Mouse (Mus musculus) layer of hippocampus, adult 2 months (tissue): ENCODE data around the gene Vezt. TPM values are rescaled to one million over a fixed set of nuclear protein-coding genes. Genes with fewer than 3 reads are reported as not detected.

Experiments used
- DNase-seq, 2 experiments: peaks; one replicate each; pipeline ENCODE4 v3.0.0; 2022; ENCODE audit warnings: low spot score in 2 of 2
- H3K27ac ChIP-seq: fragments of 200-600 bp; 2 replicates; pipeline ENCODE4 v1.8.1; 2022
- H3K4me3 ChIP-seq: fragments of 200-600 bp; 2 replicates; pipeline ENCODE4 v1.8.1; 2022; ENCODE audit warnings: mild to moderate bottlenecking
- CTCF ChIP-seq: fragments of 200-600 bp; conservative IDR thresholded peaks from 2 replicates; pipeline ENCODE4 v1.8.1; 2022; ENCODE audit warnings: antibody characterized with exemption, mild to moderate bottlenecking, moderate library complexity
- total RNA-seq, 2 experiments: library from RNA; stranded (reverse); gene quantifications; 2 replicates each; pipeline ENCODE4 v1.2.3; 2021

Vezt gene
- total RNA-seq, 2 experiments from 2014 or later, result 58.6 to 69.4 TPM

GRCm38 (mm10) chr10:93969306-93969705 is 66.3 kb downstream of the Vezt start:
- no peak overlapping the region for H3K4me3 ChIP-seq
- no peak overlapping the region for H3K27ac ChIP-seq
- TF ChIP-seq CTCF, result no peak
- no peak for DNase-seq

- H3K4me3 ChIP-seq, result no peak overlapping the region
- DNase-seq, result no peak
- no peak overlapping the region for H3K27ac ChIP-seq
- TF ChIP-seq CTCF, result peak; percentile 36; the same call in 1 of the 2 replicates
Measured at GRCm38 (mm10) chr10:93967486-93967885, 68.1 kb downstream of the Vezt start.

DNA sequence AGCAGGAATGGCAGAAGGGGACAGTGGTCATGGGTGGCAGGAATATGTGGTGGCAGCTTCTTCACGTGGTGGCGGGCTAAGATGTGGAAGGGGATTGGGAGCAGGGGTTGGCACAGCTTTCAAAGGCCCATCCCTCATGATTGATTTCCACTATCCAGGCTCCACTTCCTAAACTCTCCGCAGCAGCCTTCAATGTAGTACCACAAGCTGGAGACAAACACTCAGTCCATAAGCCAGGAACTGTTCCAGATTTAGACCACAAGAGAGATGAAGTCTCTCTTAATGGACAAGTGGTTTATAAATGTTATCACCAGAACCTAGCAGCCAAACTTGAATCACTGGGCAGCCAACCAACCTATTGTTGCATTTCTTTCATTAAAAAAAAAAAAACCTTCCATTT is 81.6 kb downstream of the Vezt start:
- no peak overlapping the region for H3K4me3 ChIP-seq
- no peak for DNase-seq
- TF ChIP-seq CTCF, result no peak
- H3K27ac ChIP-seq, result no peak overlapping the region

- TF ChIP-seq CTCF, result no peak
Measured at GRCm38 (mm10) chr10:93953504-93953903, 82.1 kb downstream of the Vezt start.

DNA sequence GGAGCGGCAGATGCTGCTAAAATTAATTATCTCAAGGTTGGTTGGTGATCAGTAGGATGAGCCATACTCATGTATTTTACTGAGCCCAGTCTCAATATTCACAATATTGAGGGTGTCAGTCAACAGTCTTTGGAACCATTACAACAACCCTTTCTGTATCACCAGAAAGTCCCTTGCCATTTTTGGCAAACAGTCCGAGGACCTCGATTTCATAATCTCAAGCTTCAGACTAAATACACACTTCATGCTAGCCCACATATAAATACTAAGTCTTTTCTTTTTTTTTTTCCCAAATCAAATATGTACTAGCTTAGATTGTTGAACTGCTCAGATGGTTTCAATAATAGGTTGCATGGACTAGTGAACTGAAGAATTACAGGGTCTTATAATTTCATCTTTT is 84.6 kb downstream of the Vezt start:
- TF ChIP-seq CTCF, result no peak
- no peak for DNase-seq
- H3K4me3 ChIP-seq, result no peak overlapping the region
- H3K27ac ChIP-seq, result no peak overlapping the region

More at GRCm38 (mm10) chr10:93953504-93953903, 82.1 kb downstream of the Vezt start:
- no peak overlapping the region for H3K4me3 ChIP-seq
- H3K27ac ChIP-seq, result no peak overlapping the region
- no peak for DNase-seq

- Histone ChIP-seq H3K4me3 (no peak overlapping the region), H3K27ac (no peak overlapping the region)
- TF ChIP-seq CTCF, result no peak
- DNase-seq, result no peak
Measured at GRCm38 (mm10) chr10:93949921-93950320, 85.7 kb downstream of the Vezt start.

DNA sequence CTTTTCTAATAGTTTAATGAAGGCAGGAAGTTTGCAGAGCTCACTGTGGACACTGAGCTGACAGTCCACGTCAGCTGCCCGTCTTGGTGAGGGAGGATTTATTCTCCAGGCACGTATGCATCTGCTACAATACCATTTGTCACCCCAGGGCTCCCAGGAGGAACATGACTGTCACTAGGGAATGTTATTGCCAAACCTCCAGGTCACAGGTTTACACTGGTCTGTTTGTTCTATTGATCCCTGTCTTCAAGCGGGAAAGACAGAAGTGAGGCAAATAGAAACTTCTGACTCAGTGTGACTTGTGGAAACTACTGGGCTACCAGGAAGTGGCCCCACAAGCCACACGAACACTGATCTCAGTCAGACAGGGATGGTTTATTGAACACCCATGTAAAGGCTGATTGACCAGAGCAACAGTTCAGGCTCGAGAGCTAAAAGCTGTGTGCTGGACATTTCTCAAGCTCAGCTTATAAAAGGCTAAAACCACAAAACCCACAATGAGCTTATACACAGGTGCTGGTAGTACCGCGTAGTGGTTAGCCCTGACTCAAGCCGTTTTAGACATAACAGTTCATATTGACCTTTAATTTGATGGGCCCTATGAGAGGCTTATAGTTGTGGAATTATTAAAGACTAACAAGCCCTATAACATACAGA is 89.6 kb downstream of the Vezt start:
- Histone ChIP-seq H3K27ac (no peak overlapping the region), H3K4me3 (no peak overlapping the region)
- no peak for TF ChIP-seq CTCF
- DNase-seq, result no peak

GRCm38 (mm10) chr10:93945364-93945763 is 90.3 kb downstream of the Vezt start:
- Histone ChIP-seq H3K27ac (no peak overlapping the region), H3K4me3 (no peak overlapping the region)
- peak; percentile 38 to 41 for DNase-seq
- TF ChIP-seq CTCF, result peak; percentile 78

DNA sequence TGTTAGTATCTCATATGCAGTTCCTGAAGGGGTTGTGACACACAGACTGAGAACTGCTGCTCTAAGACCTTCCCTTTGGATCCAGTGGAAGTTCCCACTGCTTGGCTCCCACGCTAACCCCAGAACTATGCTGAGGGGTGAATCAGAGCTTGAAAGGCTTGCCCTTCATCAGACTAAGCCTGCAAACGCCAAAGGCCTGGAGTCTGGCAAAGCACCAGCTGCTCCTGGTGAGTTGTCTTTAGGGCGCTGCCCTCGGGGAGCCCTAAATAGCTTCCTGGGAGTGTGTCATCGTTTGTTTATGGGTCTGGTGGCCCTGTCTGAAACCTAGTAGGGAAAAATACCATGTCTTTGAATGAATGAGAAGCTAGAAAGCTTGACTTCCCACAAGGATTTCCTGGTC is 91.4 kb downstream of the Vezt start:
- no peak overlapping the region for H3K27ac ChIP-seq
- TF ChIP-seq CTCF, result no peak
- no peak for DNase-seq

DNA sequence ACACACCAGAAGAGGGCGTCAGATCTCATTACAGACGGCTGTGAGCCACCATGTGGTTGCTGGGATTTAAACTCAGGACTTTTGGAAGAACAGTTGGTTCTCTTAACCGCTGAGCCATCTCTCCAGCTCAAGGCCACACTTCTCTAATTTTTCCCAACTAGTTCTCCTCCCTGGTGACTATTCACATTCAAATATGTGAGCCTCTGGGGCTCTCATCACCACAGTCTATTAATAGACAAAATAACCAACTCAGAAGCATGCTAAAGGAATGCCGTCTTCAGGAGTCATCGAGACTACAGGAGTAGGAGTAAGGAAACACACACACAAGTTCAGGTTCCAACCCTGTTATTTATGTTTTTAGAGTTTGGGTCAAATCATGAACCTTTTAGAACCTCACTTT is 95.3 kb downstream of the Vezt start:
- no peak overlapping the region for H3K4me3 ChIP-seq
- H3K27ac ChIP-seq, result no peak overlapping the region
- TF ChIP-seq CTCF, result no peak; the same call in 1 of the 2 replicates
- DNase-seq, result no peak

More for the DNA sequence above, 91.4 kb downstream of the Vezt start:
- no peak overlapping the region for H3K4me3 ChIP-seq

DNA sequence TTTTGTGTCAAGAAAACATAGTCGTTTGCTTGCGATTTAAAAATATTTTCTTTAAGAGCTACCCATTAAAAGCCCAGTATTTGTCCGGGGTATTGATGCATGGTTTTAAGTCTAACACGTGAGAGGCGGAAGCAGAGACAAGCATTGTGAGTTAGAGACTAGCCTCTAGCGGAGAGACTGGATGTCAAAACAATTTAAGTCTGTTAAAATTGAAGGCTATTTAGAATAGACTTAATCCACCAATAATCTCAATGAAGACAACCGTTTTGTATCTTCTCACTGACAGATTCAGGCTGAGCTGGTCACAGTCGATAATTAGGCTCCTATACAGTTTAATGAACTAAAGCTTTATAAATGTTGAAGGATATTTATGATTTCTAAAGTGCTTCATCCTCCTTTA is 95.9 kb downstream of the Vezt start:
- no peak overlapping the region for H3K27ac ChIP-seq
- TF ChIP-seq CTCF, result no peak
- H3K4me3 ChIP-seq, result no peak overlapping the region
- DNase-seq, result no peak

GRCm38 (mm10) chr10:93938844-93939271 is 96.8 kb downstream of the Vezt start:
- Histone ChIP-seq H3K4me3 (no peak overlapping the region; the same call in 1 of the 2 replicates), H3K27ac (no peak overlapping the region)
- TF ChIP-seq CTCF, result no peak
- DNase-seq, result no peak

DNA sequence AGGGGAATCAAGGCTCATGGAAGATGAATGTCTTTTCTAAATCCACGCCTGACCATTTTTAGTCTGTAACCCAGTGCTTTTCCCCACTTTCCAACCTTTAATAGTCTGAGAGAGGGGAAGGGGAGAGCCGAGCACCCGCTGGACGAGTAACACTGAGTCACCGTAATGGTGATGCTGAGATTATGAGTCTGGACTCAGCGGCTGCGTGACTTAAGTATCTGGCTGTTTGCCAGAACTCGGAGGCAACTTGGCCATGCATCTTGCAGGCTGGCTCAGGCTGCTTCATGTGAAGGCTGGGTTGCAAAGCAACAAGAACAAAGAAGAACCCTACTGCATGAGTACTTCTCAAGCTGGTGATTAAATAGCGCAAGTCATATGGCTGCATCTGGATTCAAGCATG is 101.6 kb downstream of the Vezt start:
- TF ChIP-seq CTCF, result no peak
- Histone ChIP-seq H3K4me3 (no peak overlapping the region), H3K27ac (no peak overlapping the region)
- DNase-seq, result peak in 1 of 2 experiments; percentile 23

DNA sequence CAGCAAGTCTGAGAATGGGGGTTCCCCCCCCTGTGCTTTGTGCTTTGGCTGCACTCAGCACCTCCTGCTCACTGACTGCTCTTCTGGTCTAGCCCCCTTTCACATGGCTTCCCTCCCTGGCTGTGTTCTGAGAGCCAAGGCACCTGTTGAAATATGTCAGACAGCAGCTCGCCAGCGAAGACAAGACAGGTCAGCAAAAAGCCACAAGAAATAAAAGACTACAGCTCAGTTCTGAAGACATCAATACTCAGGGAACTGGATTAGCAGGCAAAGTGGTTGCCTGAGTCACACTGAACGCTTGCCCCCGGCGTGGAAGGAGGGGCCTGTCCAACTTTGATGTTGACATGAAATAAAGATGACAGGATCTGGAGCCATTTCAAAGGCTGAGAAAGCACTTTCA is 102.8 kb downstream of the Vezt start:
- TF ChIP-seq CTCF, result no peak
- no peak overlapping the region for H3K4me3 ChIP-seq
- DNase-seq, result no peak
- H3K27ac ChIP-seq, result no peak overlapping the region
